ENCODE assay signal across 7 mouse cellular contexts in genomic region chr3:87970939-87971488, GRCm38 (mm10). TPM values are rescaled to one million over a fixed set of nuclear protein-coding genes. Genes with fewer than 3 reads are reported as not detected.
A peak's percentile ranks its signal among the peaks of the same experiment; 100 is the strongest.
DNase-seq lines count a peak whose midpoint lies in the region; ATAC-seq and TF ChIP-seq lines count a peak whose summit lies in the region.

Nes (plus strand) TSS chr3:87971078.

- H3K9ac ChIP-seq in liver, embryonic 15.5 days, result 0 out of 2 replicates have a peak within 1 kb of the TSS, but pooled peaks have one; percentile 1
- H3K9ac ChIP-seq in neural tube, embryonic 13.5 days, result peak within 1 kb of the TSS; percentile 91

- TF ChIP-seq POLR2A in bone marrow macrophage, adult 2 months (IDR thresholded peaks at IDR 0.05; ENCODE audit: borderline replicate concordance, low read depth, low read length), result no peak

- no peaks in the 10 kb centered on the region for H3K4me1 ChIP-seq in bone marrow macrophage, adult 2 months (ENCODE audit: control insufficient read depth, insufficient read depth, low read length)
- H3K4me1 ChIP-seq in liver, embryonic 15.5 days (replicated peaks), result peaks cover 15% of the 10 kb centered on the region
- H3K4me1 ChIP-seq in neural tube, embryonic 13.5 days (replicated peaks), result peaks cover 53% of the 10 kb centered on the region

- TF ChIP-seq CTCF in bone marrow macrophage, adult 2 months (IDR thresholded peaks at IDR 0.05; ENCODE audit: low read depth, low read length), result no peak

- intact Hi-C loops in gastrocnemius, postnatal 36 days (cut with DNase I), result loop anchor here (1.0 to 5.0 kb wide), 2 partner anchors 16 to 39 kb away; partner anchors contain the start of genes Isg20l2 and Rrnad1

- no peak within 1 kb of the TSS for H3K27ac ChIP-seq in bone marrow macrophage, adult 2 months (ENCODE audit: insufficient read depth, low read depth, low read length)
- no peak within 1 kb of the TSS for H3K27ac ChIP-seq in liver, embryonic 15.5 days (replicated peaks)
- peak within 1 kb of the TSS; percentile 89 for H3K27ac ChIP-seq in neural tube, embryonic 13.5 days (replicated peaks)

- peak; percentile 53 for DNase-seq in NIH3T3 (ENCODE audit: low read depth)
- DNase-seq in gastrocnemius, postnatal 36 days, result peak; percentile 38 to 39

- peak within 1 kb of the TSS; percentile 50 for H3K4me2 ChIP-seq in liver, embryonic 15.5 days
- peak within 1 kb of the TSS; percentile 95 for H3K4me2 ChIP-seq in neural tube, embryonic 13.5 days

- H3K4me3 ChIP-seq in bone marrow macrophage, adult 2 months (ENCODE audit: insufficient read depth, low read length), result peak within 1 kb of the TSS; percentile 41
- peak within 1 kb of the TSS; percentile 41 for H3K4me3 ChIP-seq in liver, embryonic 15.5 days (replicated peaks)
- H3K4me3 ChIP-seq in neural tube, embryonic 13.5 days, result peak within 1 kb of the TSS; percentile 66

- WGBS in liver, embryonic 15.5 days (ENCODE audit: insufficient replicate concordance), result 1% methylated on average over 44 of the region's 44 CpGs
- WGBS in neural tube, embryonic 13.5 days, result 0% methylated on average over 44 of the region's 44 CpGs

- H3K9me3 ChIP-seq in liver, embryonic 15.5 days (replicated peaks), result no peaks in the 10 kb centered on the region
- H3K9me3 ChIP-seq in neural tube, embryonic 13.5 days, result no peaks in the 10 kb centered on the region

- H3K36me3 ChIP-seq in liver, embryonic 15.5 days (replicated peaks), result no peaks in the 10 kb centered on the region
- H3K36me3 ChIP-seq in neural tube, embryonic 13.5 days, result peaks cover 7% of the 10 kb centered on the region

- peaks cover 82% of the 10 kb centered on the region for H3K27me3 ChIP-seq in liver, embryonic 15.5 days
- no peaks in the 10 kb centered on the region; the same call in 1 of the 2 replicates for H3K27me3 ChIP-seq in neural tube, embryonic 13.5 days

- ATAC-seq in inflammation-experienced regulatory T-cells, adult 6 months, result peak; percentile 17
- no peak for ATAC-seq in liver, embryonic 15.5 days (ENCODE audit: insufficient read depth)
- ATAC-seq in neural tube, embryonic 13.5 days (ENCODE audit: low read depth), result peak; percentile 71
- ATAC-seq in frontal cortex, adult (ENCODE audit: low TSS enrichment), result no peak

RNA-seq across cellular contexts. Expression of gene Nes, which starts in this region (rescaled TPM):
- polyA plus RNA-seq in bone marrow macrophage, adult 2 months (2012; ENCODE audit: insufficient read depth, insufficient read length, missing spikeins), result 1.4 and 1.7 TPM in 2 replicates
- total RNA-seq in gastrocnemius, postnatal 36 days (2021), result 10 to 100 TPM; 15.4 to 20.5 TPM
- not detected for polyA plus RNA-seq in inflammation-experienced regulatory T-cells, adult 6 months (2017; shearing (Covaris generic))
- polyA plus RNA-seq in liver, embryonic 15.5 days (2015; fragmentation: Nextera tagmentation; extraction: Ambion mirVana), result 2.2 and 2.3 TPM in 2 replicates
- 44.1 and 47.1 TPM in 2 replicates for polyA plus RNA-seq in neural tube, embryonic 13.5 days (2015; fragmentation: Nextera tagmentation; extraction: Ambion mirVana)

Comparison
In these comparisons a context has a peak if more than half of its experiments do, and no peak if none do; other contexts are left out.
1. RNA of gene Nes (polyA plus RNA-seq): 44.1 to 47.1 TPM in neural tube, embryonic 13.5 days; 2.2 to 2.3 TPM in liver, embryonic 15.5 days, 1.4 to 1.7 TPM in bone marrow macrophage, adult 2 months and not detected in inflammation-experienced regulatory T-cells, adult 6 months; every median in the first group is over 10 times any median in the second.
2. Peak in ATAC-seq in inflammation-experienced regulatory T-cells, adult 6 months; RNA of the gene not detected or under 1 TPM.
3. Peak in every context shown above with its lines, with median percentiles within 50 percentile points of each other: H3K4me3 ChIP-seq.